ENCODE assay signal across 8 mouse cellular contexts in genomic region chr2:167777331-167778085, GRCm38 (mm10).
A peak's percentile ranks its signal among the peaks of the same experiment; 100 is the strongest.
DNase-seq lines count a peak whose midpoint lies in the region; ATAC-seq and TF ChIP-seq lines count a peak whose summit lies in the region.

No protein-coding gene starts in this region.

- peak; percentile 87 for ATAC-seq in forebrain, embryonic 11.5 days (replicated peaks; ENCODE audit: low FRiP score)

- peak overlapping the region; percentile 29 for H3K4me3 ChIP-seq in C2C12 (ENCODE audit: insufficient read depth, poor library complexity, severe bottlenecking)
- H3K4me3 ChIP-seq in forebrain, embryonic 11.5 days (ENCODE audit: low read depth, low read length) = peak overlapping the region; percentile 60

- H3ac ChIP-seq in C2C12 (ENCODE audit: control insufficient read depth, insufficient read length, low read depth) = peak overlapping the region; percentile 62

- 3% methylated on average over 33 of the region's 33 CpGs for WGBS in forebrain, embryonic 11.5 days

- peak overlapping the region; percentile 37; the same call in 1 of the 2 replicates for H3K27ac ChIP-seq in forebrain, embryonic 11.5 days (ENCODE audit: low read depth, low read length)

- DNase-seq in adrenal gland, adult (ENCODE audit: inconsistent age in 2 of 2, low spot score in 1 of 2) = peak; percentile 91 to 97
- DNase-seq in forebrain, embryonic 11.5 days (ENCODE audit: low spot score) = peak; percentile 88
- DNase-seq in heart, postnatal 10 days = peak; percentile 88 to 92
- peak; percentile 88 to 89 for DNase-seq in kidney, postnatal 36 days
- peak; percentile 92 for DNase-seq in lung, postnatal 10 days
- peak; percentile 73 for DNase-seq in ovary, adult 18-20 months (ENCODE audit: low spot score)
- peak; percentile 69 for DNase-seq in thymus, postnatal 14 days

- H3K79me2 ChIP-seq in C2C12 (ENCODE audit: control insufficient read depth, insufficient read depth) = peaks cover 31% of the 10 kb centered on the region

- peaks cover 14% of the 10 kb centered on the region for H3K4me1 ChIP-seq in forebrain, embryonic 11.5 days (replicated peaks; ENCODE audit: control insufficient read depth, insufficient read depth, low read length)

- peak overlapping the region; percentile 99 for H3K4me2 ChIP-seq in forebrain, embryonic 11.5 days (ENCODE audit: low read depth, low read length, severe bottlenecking)

- intact Hi-C loops in heart, postnatal 10 days (cut with DNase I) = loop anchor here (2.0 to 5.0 kb wide), 3 partner anchors 55 to 115 kb away; no protein-coding TSS in a partner anchor

- TF ChIP-seq CTCF in C2C12 (IDR thresholded peaks at IDR 0.05; ENCODE audit: control insufficient read depth, insufficient read depth, insufficient read length) = no peak

- peaks cover 7% of the 10 kb centered on the region for H3K36me3 ChIP-seq in C2C12 (ENCODE audit: control insufficient read depth, insufficient read depth)
- no peaks in the 10 kb centered on the region; the same call in 1 of the 2 replicates for H3K36me3 ChIP-seq in forebrain, embryonic 11.5 days (ENCODE audit: control insufficient read depth, insufficient read depth, low read length)

- no peaks in the 10 kb centered on the region for H3K27me3 ChIP-seq in C2C12 (ENCODE audit: control insufficient read depth, insufficient read depth, insufficient read length)
- H3K27me3 ChIP-seq in forebrain, embryonic 11.5 days (ENCODE audit: control insufficient read depth, insufficient read depth, low read length) = no peaks in the 10 kb centered on the region

- no peaks in the 10 kb centered on the region for H3K9me3 ChIP-seq in forebrain, embryonic 11.5 days (ENCODE audit: control insufficient read depth, low read length)

- peak overlapping the region; percentile 84 for H3K9ac ChIP-seq in forebrain, embryonic 11.5 days (ENCODE audit: low read length)

- H3K79me3 ChIP-seq in C2C12 (ENCODE audit: low read depth) = peaks cover 11% of the 10 kb centered on the region

TF ChIP-seq in C2C12, 6 proteins besides CTCF, POLR2A, EP300 and RAD21:
- TF ChIP-seq MYOD1 (IDR thresholded peaks at IDR 0.05; ENCODE audit: control insufficient read depth, insufficient read length, low read depth) (no peak), MYOG (IDR thresholded peaks at IDR 0.05; ENCODE audit: control insufficient read depth, extremely low read depth, insufficient read length) (no peak), FOSL1 (IDR thresholded peaks at IDR 0.05; ENCODE audit: insufficient read depth, low read length, poor library complexity, severe bottlenecking) (peak; percentile 23), MAX (IDR thresholded peaks at IDR 0.05) (peak; percentile 83), USF1 (IDR thresholded peaks at IDR 0.05; ENCODE audit: low read depth) (peak; percentile 90), CEBPB (IDR thresholded peaks at IDR 0.05; ENCODE audit: low read depth) (peak; percentile 94)

Comparison
In these comparisons a context has a peak if more than half of its experiments do, and no peak if none do; other contexts are left out.
1. Peak in every context shown above with its lines: DNase-seq, ATAC-seq, H3K4me3 ChIP-seq and H3K27ac ChIP-seq.